Mouse (Mus musculus): ENCODE measurements around the gene Fkbp9. TPM values are rescaled to one million over a fixed set of nuclear protein-coding genes. Genes with fewer than 3 reads are reported as not detected.
"Not testable (repeated sequence)": the region's sequence is repeated elsewhere in the genome, so short reads cannot be mapped to it uniquely, and the experiment has no call there.

The Fkbp9 gene
- total RNA-seq, 4 experiments from 2014 or later = 29.7 to 36.3 (median 33.7) TPM

GRCm38 (mm10) chr6:56837166-56837565 is 5.3 kb downstream of the Fkbp9 start:
- no peak for DNase-seq (ENCODE audit: low spot score in 2 of 2)

- no peak for DNase-seq (ENCODE audit: low spot score in 2 of 2)
These were observed 5.8 kb downstream of the Fkbp9 start for GRCm38 (mm10) chr6:56837621-56838020.

GRCm38 (mm10) chr6:56843229-56843628 is 11.4 kb downstream of the Fkbp9 start:
- DNase-seq (ENCODE audit: low spot score in 2 of 2) = no peak

GRCm38 (mm10) chr6:56844365-56844764 is 12.5 kb downstream of the Fkbp9 start:
- DNase-seq (ENCODE audit: low spot score in 2 of 2) = no peak

GRCm38 (mm10) chr6:56848974-56849373 is 17.1 kb downstream of the Fkbp9 start:
- DNase-seq (ENCODE audit: low spot score in 2 of 2) = no peak

GRCm38 (mm10) chr6:56850315-56850714 is 18.5 kb downstream of the Fkbp9 start:
- no peak for DNase-seq (ENCODE audit: low spot score in 2 of 2)

DNA sequence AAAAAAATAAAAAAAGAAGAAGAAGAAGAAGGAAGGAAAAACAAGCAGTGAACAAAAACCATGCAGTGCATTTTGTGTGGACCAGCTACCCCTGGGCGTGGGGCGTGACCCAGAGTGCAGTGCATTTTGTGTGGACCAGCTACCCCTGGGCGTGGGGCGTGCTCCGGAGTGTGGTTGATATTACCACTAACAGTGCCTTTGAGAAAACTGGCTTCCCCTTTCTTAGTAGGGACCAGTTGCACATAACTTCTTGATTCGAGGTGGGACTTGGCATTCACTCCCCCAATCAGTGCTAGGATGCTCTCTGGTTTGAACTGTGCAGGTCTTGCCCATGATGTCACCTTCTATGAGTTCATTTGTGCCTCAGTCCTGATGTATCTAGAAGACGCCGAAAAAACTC is 22.9 kb downstream of the Fkbp9 start:
- no peak for DNase-seq (ENCODE audit: low spot score in 2 of 2)

DNA sequence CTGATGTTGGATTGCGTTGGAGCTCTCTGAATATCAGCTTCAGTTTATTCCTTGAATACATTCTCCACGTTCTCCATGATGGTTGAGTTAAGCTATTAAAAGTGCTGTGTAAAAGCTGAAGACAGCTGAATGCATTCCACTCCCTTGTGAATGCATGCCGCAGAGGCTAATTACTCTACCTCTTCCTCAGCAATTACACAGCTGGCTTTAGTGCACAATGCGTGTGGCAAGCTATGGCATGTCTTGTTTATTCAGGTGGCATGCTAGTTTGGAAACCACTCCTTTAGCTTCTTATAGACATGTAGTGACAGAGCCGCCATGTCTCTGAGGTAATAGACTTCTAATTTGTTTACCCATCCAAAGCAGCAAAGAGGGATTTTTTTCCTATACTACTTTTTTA is 24.9 kb downstream of the Fkbp9 start:
- DNase-seq (ENCODE audit: low spot score in 2 of 2) = no peak

DNA sequence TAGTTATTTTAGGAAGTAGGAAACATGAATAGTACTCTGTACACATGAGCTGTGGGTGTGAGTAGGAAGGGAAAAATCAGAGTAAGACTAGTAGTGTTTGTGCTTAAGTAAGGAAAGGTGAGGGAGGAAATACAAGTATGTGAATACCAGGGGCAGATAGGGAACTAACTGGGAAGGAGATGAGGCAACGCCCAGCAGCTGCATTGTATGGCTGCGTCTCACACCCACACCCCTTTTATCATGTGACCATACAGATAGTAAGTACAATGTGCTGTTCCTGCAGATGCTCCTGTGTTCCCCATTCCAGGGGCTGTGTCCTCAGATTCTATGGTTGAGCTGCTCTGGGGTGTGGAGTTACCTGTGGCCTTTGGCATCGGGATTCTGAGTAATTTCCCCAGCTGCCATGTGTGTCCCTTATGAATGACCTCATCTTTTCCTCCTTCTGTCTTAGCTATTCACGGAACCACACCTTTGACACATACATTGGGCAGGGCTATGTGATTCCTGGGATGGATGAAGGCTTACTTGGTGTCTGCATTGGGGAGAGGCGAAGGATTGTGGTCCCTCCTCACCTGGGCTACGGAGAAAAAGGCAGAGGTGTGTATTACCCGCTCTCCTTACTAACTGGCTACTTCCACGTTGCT is 28.5 kb downstream of the Fkbp9 start:
- DNase-seq (ENCODE audit: low spot score in 2 of 2) = no peak

GRCm38 (mm10) chr6:56866899-56867298 is 35.0 kb downstream of the Fkbp9 start:
- DNase-seq (ENCODE audit: low spot score in 2 of 2) = not testable (repeated sequence)

DNA sequence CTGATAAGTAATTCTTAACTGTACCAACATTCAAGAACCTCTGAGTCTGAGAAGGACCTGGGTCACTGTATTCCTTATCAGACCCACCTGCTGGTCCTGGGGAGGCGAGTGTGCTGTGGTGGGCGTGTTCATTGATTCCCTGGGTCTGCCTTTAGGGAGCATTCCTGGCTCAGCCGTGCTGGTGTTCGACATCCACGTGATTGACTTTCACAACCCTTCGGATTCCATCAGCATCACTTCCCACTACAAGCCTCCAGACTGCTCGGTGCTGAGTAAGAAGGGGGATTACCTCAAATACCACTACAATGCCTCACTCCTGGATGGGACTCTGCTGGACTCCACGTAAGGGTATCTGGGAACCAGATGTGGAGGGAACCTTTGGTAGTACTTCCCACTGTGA is 36.7 kb downstream of the Fkbp9 start:
- DNase-seq (ENCODE audit: low spot score in 2 of 2) = no peak

DNA sequence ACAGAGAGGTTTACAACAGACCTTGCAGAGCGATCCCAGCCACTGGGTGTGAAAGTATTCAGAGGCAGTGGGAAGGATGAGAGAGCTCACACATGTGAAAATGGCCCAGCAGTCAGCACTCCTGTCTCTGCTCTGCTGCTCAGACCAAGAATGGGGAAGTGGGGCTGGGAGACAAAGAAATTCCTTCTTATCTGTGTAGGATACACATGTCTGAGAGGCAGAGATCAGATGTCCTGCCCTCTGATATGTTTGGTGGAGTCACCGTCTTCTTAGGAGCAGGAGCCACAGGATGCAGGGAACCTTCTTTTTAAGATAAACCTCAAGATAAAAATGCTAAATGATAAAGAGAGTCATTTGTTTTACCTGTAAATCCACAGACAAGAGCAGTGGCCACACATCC is 38.2 kb downstream of the Fkbp9 start:
- DNase-seq (ENCODE audit: low spot score in 2 of 2) = no peak

DNA sequence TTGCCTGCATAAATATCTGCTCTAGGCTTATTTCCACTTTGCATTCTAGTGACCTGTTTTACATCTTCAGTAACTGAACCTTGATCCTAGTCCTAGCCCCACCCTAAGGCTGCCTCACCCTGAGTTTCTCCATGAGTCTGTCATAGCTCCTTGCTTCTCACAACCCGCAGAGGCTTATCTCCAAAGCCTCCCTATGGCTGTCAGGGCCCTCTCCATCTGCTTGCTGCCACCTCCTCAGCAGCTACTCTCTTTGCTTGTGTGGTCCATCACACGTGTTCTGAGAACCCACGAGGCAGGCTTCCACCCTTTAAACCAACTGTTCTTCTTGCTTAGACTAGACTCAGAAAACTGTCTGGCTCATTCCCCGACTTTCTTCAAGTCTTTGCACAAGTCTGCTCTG is 45.0 kb downstream of the Fkbp9 start:
- peak in 1 of 2 experiments; percentile 35 for DNase-seq (ENCODE audit: low spot score in 2 of 2)

- DNase-seq (ENCODE audit: low spot score in 2 of 2) = no peak
These were observed 46.1 kb downstream of the Fkbp9 start for GRCm38 (mm10) chr6:56877985-56878384.

- no peak for DNase-seq (ENCODE audit: low spot score in 2 of 2)
These were observed 47.6 kb downstream of the Fkbp9 start for GRCm38 (mm10) chr6:56879352-56879955.

DNA sequence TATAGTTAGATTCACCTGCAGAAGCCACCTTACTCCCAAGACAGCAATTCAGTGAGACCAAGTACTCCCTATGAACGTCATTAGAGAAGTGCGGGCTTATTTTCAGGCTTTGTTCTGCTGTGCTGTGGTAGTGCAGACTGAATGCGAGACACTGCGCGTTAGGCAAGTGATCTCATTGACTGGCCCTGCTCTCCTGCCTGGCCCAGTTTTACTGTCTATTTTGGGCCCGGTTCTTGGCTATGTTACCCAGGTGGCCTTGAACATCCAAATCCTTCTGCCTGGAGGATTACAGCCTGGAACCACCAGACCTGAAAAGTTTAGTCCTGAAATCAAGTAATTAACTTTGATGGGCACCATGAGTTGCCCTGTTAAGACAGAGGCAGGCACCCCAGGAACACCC is 56.7 kb downstream of the Fkbp9 start:
- DNase-seq (ENCODE audit: low spot score in 2 of 2) = no peak

DNA sequence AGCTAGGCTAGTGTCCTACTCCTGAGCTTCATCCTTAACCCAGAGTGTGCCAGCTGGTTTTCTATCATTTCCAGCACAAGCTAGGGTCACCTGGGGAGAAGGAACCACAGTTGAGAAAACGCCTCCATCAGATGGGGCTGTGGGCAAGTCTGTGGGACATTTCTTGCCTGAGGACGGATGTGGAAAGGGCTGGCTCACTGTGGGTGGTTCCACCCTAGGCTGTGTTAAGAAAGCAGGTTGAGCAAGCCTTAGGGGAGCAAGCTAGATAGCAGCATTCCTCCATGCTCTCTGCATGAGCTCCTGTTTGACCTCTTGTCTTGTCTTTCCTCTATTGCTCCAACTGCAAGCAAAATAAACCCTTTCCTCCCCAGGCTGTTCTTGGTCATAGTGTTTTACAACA is 58.9 kb downstream of the Fkbp9 start:
- DNase-seq (ENCODE audit: low spot score in 2 of 2) = no peak

GRCm38 (mm10) chr6:56899601-56900000 is 67.7 kb downstream of the Fkbp9 start:
- DNase-seq (ENCODE audit: low spot score in 2 of 2) = no peak

- no peak for DNase-seq (ENCODE audit: low spot score in 2 of 2)
These were observed 69.5 kb downstream of the Fkbp9 start for GRCm38 (mm10) chr6:56901336-56901735.

- peak; percentile 45 to 46 for DNase-seq (ENCODE audit: low spot score in 2 of 2)
These were observed 70.0 kb downstream of the Fkbp9 start for GRCm38 (mm10) chr6:56901824-56902386.

GRCm38 (mm10) chr6:56902606-56903520 is 71.0 kb downstream of the Fkbp9 start:
- no peak for DNase-seq (ENCODE audit: low spot score in 2 of 2)

- DNase-seq (ENCODE audit: low spot score in 2 of 2) = no peak
These were observed 72.0 kb downstream of the Fkbp9 start for GRCm38 (mm10) chr6:56903831-56904230.
